Mouse (Mus musculus): ENCODE results near the gene Gpsm1.

Gene Gpsm1

GRCm38 (mm10) chr2:26312812-26313211 is 2.5 kb upstream of the Gpsm1 start:
- DNase-seq (ENCODE audit: low read depth, low spot score), result no peak

DNA sequence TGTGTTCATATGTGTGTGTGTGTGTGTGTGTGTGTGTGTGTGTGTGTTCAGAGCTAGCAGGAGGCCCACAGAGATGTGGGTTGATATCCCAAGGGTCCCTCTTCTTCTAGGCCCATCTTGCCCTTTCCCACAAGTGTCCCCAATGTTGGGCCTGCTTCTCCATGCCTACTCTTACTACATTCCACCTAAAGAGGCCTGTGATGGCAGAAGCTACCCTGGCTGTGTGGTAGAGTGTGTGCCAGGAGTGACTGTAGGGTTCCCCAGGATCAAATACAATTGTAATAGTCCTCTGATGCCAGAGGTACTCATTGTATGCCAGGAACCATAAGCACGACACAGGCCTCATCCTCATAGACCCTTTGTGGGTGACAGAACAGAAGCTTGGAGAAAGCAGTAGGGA is 1.9 kb upstream of the Gpsm1 start:
- no peak for DNase-seq (ENCODE audit: low read depth, low spot score)

DNA sequence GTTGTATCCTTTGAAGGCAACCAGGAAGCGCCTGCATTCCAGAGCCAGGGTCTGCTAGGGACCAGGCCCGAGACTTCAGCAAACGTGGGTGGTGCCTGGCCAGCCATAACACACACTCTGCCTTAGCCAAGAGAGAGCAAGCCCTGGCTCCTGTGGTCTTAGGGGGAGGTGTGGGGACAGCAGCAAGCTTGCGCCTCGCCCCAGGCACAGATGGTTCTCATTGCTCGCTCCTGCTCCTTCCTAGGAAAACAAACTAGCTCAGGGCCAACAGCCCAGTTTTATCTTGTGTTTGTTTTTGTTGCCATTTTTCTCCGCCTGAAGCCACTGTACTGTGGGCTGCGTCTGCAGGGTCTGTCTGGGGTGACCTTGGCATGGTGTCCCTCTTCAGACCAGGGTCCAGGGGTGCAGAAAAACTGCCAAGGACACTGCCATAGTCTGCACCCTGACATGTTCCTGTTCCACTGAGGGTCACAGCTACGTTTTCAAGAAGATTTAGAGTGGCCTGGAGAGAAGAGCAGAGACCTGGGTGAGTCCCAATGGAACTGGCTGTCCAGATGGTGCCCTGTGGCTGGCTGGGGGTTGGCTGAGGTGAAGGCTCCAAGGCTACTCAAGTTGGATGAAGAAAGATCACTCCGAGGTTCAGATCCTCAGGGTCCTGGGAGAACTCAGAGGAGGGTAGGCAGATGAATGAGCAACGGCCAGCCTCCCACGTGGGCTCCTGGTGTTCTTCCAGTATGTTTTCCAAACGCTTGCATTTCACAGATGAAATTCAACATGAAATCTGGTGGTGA is 839 bp upstream of the Gpsm1 start:
- peak; percentile 70 for DNase-seq (ENCODE audit: low read depth, low spot score)

GRCm38 (mm10) chr2:26315925-26316311 is 603 bp downstream of the Gpsm1 start:
- peak; percentile 43 for DNase-seq (ENCODE audit: low read depth, low spot score)

GRCm38 (mm10) chr2:26316576-26317246 is 1.4 kb downstream of the Gpsm1 start:
- no peak for DNase-seq (ENCODE audit: low read depth, low spot score)

GRCm38 (mm10) chr2:26317371-26317770 is 2.1 kb downstream of the Gpsm1 start:
- DNase-seq (ENCODE audit: low read depth, low spot score), result no peak

DNA sequence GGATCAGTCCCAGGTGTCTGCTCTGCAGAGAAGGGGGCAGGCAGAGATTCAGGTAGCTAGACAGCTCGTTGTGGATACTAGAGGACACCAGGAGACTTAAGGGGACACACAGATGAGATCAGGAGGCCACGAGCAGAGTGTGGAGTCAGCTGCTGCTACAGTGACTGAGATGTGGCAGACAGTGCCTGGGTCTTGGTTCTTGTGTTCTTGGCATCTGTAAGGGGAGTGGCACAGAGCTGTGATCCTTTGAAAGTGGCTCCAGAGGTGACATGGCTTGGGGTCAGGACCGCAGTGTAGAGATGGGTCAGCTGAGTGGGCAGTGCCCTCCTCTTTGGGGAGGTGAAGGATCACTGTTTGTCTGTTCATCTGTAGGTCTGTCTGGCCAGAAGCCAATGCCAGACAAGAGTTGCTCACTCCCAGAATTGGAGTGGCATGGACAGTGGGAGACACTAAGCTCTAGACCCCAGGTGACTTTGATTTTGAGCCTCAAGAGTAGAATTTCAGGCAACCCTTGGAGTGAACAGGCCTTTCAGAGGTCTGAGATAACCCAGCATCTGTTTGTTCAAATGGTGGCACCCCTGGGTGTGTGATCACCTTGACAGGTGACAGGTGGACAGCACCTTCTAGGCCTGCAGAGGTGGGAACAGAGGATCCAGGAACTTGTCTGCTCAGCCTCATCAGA is 2.8 kb downstream of the Gpsm1 start:
- DNase-seq (ENCODE audit: low read depth, low spot score), result no peak

GRCm38 (mm10) chr2:26319109-26319508 is 3.8 kb downstream of the Gpsm1 start:
- DNase-seq (ENCODE audit: low read depth, low spot score), result no peak

DNA sequence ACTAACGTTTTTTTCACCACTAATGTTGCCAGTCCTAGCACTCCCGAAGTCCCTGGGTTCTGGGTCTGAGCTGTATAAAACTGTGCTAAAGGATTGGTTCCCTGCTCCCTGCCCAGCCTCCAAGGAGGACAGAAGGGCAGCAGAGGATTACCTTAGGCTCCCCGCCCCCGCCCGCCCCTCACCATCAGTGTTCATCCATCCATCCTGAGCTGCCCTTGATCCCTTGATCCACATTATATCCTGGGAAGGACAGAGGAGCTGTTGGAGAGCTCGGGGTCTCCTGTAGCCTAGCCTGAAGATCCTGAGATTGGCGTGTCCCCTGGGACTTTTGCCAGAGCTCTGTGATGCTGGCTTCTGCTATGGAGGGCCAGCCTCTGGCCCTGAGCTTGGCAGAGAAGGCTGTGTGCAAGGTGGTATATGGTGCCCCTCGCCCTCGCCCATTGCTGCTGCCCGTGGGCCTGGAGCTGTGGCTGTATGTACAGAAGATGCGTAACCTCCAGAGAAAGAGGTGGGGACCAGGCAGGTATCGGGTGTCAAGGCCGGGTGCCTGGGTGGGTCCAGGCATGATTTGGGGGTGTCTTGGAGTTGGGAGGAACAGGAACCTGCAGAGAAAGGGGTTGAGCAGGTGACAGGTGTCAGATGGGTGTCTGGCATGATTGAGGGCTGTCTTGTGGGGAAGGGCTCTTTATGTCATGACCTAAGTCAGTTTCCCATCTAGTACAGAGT is 4.4 kb downstream of the Gpsm1 start:
- DNase-seq (ENCODE audit: low read depth, low spot score), result no peak

- DNase-seq (ENCODE audit: low read depth, low spot score), result no peak
Observed at GRCm38 (mm10) chr2:26320245-26321185, 5.2 kb downstream of the Gpsm1 start.

GRCm38 (mm10) chr2:26323589-26324325 is 8.4 kb downstream of the Gpsm1 start:
- DNase-seq (ENCODE audit: low read depth, low spot score), result no peak

GRCm38 (mm10) chr2:26324917-26325316 is 9.6 kb downstream of the Gpsm1 start:
- no peak for DNase-seq (ENCODE audit: low read depth, low spot score)

DNA sequence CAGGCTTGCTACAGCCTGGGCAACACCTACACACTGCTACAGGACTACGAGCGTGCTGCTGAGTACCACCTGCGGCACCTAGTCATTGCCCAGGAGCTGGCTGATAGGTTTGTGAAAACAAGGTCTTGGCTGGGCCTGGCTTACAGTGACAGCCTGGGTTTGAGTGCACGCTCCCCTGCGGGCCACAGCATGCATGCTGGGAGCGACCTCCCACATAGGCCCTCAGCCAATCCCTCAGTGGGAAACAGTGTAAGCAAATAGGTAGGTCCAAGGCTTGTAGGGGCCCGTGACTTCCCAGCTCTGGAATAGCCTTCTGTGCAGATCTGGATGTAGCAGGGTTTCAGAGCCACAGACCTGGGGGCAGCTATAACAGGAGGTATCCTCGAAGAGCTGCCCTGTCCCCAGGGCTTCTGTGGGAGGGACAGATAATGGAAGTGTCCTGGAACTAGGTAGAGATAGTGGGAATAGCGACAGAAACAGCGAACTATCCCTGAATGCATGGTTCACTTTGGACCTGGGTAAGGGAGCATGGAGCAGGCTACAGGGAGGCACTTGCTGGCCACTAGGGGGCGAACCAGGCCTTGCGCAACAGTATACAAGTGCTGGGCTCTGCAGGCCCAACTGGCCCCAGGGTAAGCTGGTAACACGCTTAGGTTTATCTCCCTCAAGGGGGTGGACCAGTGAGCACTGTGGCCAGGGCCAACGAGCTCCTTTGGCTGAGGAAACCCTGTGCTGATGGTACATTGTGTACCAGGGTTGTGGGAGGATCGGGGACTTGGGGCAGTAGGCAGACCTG is 10.3 kb downstream of the Gpsm1 start:
- peak; percentile 76 for DNase-seq (ENCODE audit: low read depth, low spot score)

- DNase-seq (ENCODE audit: low read depth, low spot score), result no peak
Observed at GRCm38 (mm10) chr2:26327852-26328251, 12.5 kb downstream of the Gpsm1 start.

DNA sequence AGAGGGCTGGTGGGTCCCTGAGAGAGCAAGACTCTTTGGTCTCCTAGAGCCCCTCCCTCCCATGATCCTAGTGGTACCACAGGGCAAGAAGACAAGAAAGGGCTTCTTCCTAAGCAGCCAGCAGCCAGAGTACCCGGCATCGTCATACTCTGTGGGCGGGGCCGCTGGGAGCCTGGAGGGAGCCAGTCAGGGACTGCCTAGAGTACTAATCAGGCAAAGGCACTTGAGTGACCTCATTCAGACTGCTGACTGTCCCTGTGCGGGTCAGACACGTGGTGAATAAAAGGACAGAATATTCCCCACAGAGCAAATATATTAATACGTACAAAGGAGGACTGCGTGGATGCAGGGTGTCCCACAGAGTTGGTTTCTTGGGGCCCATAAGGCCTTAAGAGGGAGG is 14.1 kb downstream of the Gpsm1 start:
- DNase-seq (ENCODE audit: low read depth, low spot score), result no peak

DNA sequence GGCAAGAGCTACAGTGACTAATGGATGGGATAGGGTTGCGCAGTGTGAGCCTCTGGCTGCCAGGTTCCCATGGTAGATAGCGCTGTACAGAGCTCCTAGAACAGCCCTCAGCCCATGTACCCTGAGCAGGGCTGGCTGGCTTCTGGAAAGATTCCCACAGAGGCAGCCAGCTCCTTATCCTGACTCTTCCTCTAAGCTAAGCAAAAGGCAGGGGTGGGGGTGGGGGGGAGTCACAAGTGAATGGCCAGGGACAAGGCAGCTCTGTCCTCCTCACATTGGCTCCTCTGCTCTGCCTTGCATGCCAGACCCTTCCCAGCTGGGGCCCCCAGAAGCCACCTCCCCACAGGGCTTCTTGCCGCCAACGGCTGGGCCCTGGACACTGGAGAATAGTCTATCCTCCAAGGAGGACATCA is 14.7 kb downstream of the Gpsm1 start:
- no peak for DNase-seq (ENCODE audit: low read depth, low spot score)

- DNase-seq (ENCODE audit: low read depth, low spot score), result no peak
Observed at GRCm38 (mm10) chr2:26330702-26331101, 15.4 kb downstream of the Gpsm1 start.

DNA sequence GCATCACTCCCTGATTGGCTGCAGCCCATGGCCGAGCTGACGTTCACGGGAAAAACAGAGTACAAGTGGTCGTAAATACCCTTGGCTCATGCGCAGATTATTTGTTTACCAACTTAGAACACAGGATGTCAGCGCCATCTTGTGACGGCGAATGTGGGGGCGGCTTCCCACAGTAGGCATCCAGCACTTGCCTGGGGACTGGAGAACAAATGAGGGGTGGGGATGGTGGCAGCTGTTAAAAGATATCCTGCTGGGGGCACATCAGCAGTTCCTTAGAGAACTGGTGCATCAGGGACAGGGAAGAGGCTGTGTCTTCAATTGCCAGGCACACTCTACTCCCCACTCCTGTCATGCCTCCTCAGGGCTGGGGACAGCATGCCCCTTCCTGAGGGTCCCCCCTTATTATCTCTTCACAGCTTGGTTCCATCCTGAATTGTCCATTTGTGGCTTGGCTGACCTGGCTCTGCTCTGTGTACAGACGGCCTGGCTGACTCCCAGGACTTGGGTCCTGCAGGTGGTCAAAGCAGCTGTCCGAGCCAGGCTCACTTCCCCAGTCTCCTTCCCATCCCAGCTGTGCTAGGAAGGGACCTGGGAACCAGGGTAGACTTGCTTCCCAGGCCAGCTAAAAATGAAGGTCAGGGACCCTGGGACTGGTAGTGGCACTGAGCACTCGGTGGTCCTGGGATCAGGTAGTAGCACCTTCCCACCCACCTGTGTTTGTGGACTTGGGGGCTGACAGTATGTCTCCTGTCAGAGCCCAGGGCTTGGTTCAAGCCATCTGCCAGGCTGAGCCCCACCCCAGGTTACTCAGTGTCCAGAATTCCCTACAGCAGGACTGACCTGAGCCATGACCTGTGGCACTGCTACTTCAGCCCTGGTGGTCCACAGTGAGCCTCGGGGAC is 23.2 kb downstream of the Gpsm1 start:
- DNase-seq (ENCODE audit: low read depth, low spot score), result no peak
